Mouse (Mus musculus) CD4-positive helper T cell, adult 2 months (primary cell): ENCODE data around the gene Vezf1.

ENCODE experiments used
- DNase-seq: peaks from one replicate; pipeline ENCODE4 v3.0.0-alpha.2; 2012; ENCODE audit warnings: low read depth, missing footprints, low spot score

Gene Vezf1

GRCm38 (mm10) chr11:88123021-88123420, 54.9 kb downstream of the Vezf1 start:
- no peak for DNase-seq

DNA sequence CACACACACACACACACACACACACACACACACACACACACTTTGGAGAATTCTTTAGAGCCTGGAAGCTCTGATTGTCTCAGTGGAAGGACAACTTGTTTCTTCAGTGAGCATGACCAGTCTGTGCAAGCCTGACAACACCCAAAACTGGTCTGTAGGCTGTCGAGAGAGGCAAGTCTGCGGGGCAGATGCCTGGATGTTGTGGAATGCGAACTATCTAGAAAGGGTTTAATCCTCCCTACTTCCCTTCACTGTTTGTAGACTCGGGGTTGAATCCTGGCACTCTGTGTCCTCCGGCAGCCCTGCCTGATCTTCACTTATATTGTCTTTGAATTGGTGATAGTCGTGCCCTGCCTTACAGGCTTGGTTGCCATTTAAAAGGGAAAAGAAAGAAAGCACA, 55.7 kb downstream of the Vezf1 start:
- DNase-seq: no peak

- DNase-seq: no peak
Measured at GRCm38 (mm10) chr11:88125483-88125882, 57.4 kb downstream of the Vezf1 start.

DNA sequence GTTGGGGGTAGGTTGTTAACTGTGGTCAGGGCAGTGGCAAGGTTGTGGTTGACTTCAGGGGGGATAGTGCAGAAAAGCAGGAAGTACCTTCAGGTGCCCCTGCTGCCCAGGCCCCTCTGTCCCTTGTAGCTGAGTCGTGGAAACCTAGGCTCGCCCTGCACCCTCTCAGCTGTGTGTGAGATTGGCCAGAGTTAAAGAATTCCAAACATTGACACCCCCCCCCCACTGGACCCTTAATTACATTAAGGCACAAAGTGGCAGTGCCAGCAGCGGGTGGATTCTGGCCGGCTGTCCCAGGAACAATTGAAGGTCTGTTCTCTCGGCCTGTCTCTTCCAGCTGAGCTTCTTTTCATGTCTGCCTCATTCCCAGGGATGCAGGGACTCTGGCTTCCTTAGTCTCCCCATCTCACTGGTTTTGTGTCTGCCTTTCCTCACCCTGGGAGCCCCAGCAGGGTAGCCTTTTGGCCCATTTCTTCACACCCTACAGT, 58.3 kb downstream of the Vezf1 start:
- no peak for DNase-seq

GRCm38 (mm10) chr11:88128461-88128860, 60.4 kb downstream of the Vezf1 start:
- no peak for DNase-seq

DNA sequence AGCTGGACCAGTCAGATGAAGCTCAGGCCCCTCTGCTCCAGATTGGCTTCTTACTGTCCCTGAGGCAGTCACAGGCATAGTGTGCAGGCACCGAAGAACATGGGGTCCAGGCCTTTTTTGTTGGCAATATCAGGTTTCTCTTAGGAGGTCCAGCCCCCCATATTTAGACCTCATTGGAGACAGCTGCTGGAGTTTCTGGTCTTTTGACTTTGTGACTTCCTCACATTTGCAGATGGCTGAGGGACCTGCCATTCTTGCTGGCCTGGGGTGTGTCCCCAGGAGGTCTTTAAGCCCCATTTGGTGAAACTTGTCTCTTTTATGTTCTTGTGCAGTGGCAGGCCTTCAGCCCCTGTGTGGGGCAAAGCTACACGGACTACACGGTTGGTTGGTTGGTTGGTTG, 61.2 kb downstream of the Vezf1 start:
- no peak for DNase-seq

DNA sequence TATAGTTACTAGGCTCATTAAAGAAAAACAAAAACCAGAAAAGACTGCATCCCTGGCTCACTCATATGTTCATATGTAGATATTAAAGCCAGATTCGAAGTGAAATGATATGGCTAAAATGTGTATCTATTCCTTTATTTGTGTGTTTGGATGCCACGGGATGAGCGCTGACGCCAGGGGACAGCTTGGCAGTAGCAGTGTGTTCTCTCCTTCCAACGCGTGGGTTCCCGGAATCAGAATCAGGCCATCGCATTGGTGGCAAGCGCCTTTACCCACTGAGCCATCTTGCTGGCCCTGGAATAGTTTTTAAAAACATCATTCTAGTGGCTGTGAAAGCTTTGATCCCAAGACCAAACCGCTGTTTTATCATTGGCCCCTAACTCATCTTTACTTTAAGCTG, 61.9 kb downstream of the Vezf1 start:
- DNase-seq: no peak

- DNase-seq: peak; percentile 48
Measured at GRCm38 (mm10) chr11:88131847-88132246, 63.8 kb downstream of the Vezf1 start.
